Mouse (Mus musculus) lung, postnatal 4 days (tissue): ENCODE measurements at regions not wholly inside any gene's neighbourhood (a gene's known extent, or its start where the extent isn't known, plus 50 kb on each side); places are given as distances from the start of the nearest gene placed in this dataset.

Source experiments
- DNase-seq, 2 experiments: peaks; one replicate each; pipeline ENCODE4 v3.0.0; 2021

GRCm38 (mm10) chr2:45169429-45170070, 52.4 kb upstream of the Zeb2 start:
- DNase-seq: no peak

GRCm38 (mm10) chr2:45168606-45169005, 51.4 kb upstream of the Zeb2 start:
- no peak for DNase-seq
